Mouse (Mus musculus): ENCODE measurements around the gene Synrg. TPM values are rescaled to one million over a fixed set of nuclear protein-coding genes. Genes with fewer than 3 reads are reported as not detected.

Gene Synrg
- 10 to 100 TPM; 31.0 to 34.9 TPM for total RNA-seq (2021)
- long read RNA-seq, experiment 1, partial matches to known transcripts, result 3 of 20 reads
- long read RNA-seq, experiment 1, other reads (novel, unspliced or antisense), result 17 of 20 reads
- long read RNA-seq, experiment 2, partial matches to known transcripts, result 3 of 13 reads
- long read RNA-seq, experiment 2, other reads (novel, unspliced or antisense), result 8 of 13 reads

DNA sequence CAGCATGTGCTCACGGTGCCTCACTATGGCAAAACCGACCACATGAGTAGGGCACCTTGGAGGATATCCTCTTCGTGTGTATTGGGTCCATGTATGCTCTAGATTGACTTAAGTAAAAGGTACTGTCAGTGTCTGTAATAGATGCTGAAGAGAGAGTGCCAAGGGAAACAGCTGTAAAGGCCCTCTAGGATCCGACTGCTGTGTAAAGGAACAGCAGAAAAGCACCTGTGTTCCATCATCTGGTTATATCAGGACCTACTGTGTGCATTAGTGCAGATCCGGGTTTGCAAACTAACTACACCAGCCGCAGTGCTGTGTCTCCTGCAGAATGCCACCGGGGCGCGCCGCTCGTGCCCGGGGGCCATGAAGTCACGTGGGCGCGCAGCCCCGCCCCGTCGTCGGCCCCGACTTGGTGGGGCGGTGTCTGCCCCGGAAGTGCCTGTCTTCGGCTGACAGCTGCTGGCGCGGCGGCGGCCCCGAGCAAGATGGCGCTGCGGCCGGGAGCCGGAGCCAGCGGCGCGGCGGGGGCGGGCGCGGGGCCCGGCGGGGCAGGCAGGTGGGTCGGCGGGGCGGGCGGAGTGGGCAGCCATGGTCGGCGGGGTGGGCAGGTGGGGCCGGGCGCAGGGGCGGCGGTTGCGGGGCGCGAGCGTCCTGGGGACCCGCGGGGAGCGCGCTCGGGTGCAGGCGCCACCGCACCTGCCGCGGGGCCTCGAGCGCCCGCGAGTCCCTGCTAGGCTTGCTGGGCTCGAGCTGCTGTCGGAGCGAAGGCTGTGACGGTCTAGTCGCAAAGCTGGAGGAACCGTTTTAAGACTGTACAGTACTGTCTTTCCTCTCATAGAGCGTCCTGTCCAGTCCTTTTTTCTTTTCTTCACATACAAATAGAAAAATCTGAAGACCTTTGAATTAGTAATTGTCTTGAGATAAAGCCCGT, at the start of gene Synrg:
Gene Synrg, plus strand, starts transcription at position 438 of the 931 bp plus-strand sequence.
- DNase-seq, result peak; percentile 82 to 88
- intact Hi-C loops (cut with DNase I), result no loop called here

DNA sequence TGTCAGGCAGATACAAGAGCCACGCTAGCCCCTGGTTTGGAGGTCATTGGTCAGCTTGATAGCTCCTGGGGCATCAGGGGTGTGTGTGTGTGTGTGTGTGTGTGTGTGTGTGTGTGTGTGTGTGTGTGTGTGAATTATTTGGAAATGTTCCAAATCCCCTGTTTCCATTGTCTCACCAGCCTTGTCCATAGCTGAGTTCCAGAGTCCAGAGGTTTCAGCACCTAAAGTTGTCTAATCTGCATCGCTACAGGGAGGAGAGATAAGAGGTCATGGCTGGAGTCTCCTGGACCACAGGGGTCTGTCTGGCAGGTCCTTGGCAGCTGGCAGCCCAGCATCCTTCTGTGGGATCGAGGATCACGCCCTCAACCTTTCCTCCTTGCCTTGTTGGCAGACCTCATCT, 49.7 kb upstream of the Synrg start:
- intact Hi-C loops (cut with DNase I), result no loop called here
- DNase-seq, result no peak

DNA sequence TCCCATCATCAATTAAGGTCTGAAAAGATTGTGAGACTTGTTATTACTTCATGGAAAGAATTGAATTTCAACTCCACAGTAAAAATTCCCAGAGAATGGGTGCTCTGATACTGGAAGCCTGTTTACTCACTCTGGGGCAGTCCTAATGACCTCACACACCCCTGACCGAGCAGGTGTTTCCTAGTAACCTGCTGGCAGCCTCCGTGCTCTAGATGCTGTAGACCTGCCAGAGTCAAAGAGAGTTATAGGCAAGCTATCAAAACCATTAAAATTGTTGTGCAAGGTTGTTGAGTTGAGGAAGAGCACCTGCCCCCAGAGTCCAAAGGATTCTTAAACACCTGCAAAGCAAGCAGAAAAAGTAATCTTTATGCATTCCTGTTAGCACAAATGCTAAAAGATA, 41.6 kb upstream of the Synrg start:
- intact Hi-C loops (cut with DNase I), result no loop called here
- DNase-seq, result no peak

DNA sequence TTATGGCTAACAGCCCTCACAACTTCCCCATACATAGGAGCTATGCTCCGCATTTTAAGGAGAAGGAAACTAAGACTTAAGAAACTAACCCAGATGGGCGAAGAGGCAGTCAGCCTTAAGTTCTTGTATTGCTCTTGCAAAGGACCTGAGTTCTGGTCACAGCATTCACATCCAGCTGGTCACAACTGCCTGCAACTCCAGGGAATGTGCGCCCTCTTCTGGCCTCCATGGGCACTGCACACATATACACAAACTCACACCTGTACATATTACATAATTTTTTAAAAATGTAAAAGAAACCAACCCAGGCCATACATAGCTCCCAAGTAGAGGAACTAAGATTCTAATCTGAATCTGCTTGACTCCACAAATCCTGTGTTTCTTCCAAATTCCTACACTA, 37.1 kb upstream of the Synrg start:
- intact Hi-C loops (cut with DNase I), result no loop called here
- no peak for DNase-seq

DNA sequence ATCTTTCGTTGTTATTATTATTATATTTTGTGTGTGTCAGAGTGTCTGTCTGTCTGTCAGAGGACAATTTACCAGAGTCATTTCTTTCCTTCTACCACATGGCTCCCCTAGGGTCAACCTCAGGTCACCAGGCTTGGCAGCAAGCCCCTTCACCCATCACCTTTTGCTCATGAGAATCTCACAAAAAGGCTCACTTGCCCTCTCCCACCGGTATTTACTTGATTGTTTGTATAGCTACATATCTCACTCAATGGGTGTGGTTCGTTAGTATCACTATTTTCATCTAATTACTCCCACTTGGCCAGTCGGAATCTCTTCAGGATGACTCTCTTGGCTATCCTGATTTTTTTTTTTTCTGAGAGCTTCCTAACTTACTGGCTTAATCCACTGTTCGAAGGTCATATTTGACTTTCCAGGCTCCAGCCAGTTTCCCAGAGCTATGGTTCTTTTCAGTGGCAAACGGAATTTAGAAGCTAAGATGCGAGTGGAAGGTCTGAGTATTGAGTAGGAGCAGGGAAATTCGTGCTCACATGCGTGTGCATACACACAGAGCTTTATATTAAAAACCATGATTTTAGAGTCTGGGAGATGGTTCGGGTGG, 31.6 kb upstream of the Synrg start:
- no peak for DNase-seq
- intact Hi-C loops (cut with DNase I), result no loop called here

DNA sequence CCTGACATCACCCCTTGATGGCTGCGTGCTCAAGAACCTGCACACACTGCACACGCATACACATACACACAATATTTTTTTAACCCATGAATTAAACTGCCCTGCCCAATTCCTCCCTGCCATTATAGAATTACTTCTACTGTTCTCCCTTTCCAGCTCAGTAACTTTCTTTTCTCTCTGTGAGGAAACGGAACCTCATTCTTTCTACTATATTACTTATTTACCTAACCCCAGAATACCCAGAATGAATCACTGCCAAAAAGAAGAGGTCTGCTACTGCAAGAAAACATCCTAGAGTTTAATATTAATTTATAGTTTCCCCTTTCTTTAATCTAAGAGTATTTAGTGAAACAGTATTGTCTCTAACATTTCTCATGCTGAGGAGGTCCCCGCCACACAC, 30.9 kb upstream of the Synrg start:
- intact Hi-C loops (cut with DNase I), result no loop called here
- DNase-seq, result no peak

DNA sequence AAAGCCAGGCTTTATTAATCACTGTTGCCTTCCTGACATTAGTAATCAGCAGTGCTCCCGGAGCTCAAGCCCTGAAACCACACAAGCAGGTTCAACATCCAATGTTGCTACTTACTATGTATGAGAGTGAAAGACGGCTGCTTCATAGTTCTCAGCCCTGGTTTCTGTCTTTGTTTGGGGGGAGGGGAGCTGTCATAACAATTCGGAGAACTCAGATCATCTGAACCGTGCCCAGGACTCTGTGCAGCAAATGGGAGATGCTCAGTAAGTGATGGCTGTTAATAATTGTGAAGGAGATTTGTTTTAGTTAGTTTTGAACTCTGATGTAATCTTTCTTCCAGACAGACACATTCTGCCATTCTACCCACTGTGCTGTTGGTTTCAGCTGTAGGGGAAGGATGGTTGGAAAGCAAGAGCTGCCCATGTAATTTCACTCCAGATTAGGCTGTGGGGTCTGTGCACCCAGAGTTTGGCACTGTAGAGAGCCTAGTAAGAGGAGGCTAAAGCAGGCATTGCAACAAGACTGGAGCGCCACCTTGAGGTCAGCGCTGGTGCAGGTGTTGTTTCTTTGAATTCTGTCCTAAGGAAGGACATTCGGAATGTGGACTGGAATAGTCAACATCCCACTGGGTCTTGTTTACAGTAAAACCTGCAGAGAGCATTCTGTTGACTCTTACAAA, 28.1 kb upstream of the Synrg start:
- DNase-seq, result peak; percentile 30 to 60
- intact Hi-C loops (cut with DNase I), result loop anchor here (5.0 kb wide), 2 partner anchors 119 to 149 kb away; no protein-coding TSS in a partner anchor

DNA sequence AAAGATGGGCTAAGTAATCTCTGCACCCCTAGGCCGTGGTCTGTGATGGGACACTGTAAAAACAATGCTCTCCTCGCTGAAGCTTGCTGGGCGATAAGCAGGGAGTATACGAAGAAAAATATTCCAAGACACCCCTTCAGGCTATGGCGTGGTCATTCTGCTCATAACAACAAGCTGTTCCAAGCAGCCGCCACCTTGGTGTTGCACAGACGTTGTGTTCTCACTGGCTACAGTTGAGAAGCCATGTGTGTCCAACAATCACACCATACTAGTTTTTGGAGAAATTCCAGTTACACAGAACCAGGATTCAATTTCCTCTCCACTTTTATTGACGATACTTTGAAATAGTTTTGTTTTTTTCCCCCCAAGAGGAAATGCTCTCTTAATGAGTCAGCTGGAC, 25.7 kb upstream of the Synrg start:
- intact Hi-C loops (cut with DNase I), result loop anchor here (5.0 kb wide), 2 partner anchors 121 to 151 kb away; no protein-coding TSS in a partner anchor
- no peak for DNase-seq

DNA sequence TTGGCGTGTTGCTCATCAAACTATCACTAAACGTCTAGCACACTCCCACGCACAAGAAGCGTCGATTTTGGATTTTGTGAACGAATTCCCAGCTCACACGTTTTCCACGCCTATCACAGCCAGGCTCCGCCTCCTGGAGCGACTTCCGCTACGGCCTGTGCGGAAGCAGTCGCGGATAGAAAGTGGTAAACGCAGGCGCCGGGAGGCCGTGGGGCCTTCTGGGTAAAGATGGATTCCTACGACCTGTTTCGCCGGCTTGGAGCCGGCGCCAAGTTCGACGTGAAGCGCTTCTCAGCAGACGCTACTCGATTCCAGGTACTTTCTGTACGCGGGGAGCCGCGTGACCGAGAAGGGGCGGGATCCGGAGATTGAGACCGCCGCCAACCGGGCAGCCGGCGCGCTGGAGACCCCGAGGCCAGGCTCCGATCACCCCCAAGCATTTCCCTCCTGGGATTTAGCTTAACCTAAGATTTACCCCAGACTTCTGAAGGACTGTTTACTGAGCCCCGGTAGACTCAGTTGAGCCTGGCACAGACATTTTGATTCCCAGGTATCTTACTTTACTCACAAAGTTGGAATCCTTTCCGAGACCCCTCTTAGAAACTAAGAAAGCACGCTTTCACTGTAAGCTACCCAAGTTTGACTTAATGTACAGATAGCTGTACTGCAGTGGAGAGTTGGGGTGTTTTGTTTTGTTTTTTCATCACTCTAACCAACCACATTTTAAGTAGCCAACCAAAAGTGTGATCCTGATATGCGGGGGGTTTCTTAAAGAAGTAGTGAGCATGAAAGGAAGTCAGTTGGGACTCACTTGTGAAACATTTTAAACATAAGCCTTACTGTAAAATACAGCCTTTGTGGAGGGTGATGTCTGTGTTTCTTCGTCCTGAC, 22.0 kb upstream of the Synrg start, which contains the start of gene Ddx52:
Gene Ddx52, plus strand, starts transcription at position 113 of the 891 bp plus-strand sequence.
- DNase-seq, result peak; percentile 78 to 86
- intact Hi-C loops (cut with DNase I), result no loop called here

DNA sequence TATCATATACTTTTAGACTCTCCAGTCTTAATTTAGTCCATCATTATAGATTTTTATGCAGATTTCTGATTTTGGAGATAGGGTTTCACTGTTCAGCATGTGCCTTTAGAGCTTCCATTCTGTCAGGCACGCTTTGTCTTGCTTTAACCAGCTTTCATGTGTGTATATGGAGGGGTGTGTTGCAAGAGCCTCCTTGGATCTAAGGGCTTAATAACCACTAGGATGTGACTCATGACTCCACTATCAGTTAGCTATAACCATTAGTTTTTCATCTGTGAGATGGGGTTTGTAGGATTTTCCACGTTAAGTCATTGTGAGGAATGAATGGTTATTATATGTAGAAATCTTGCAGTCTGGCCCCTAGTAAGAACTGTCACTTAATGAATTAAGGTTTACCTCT, 7.4 kb upstream of the Synrg start:
- intact Hi-C loops (cut with DNase I), result no loop called here
- DNase-seq, result no peak

DNA sequence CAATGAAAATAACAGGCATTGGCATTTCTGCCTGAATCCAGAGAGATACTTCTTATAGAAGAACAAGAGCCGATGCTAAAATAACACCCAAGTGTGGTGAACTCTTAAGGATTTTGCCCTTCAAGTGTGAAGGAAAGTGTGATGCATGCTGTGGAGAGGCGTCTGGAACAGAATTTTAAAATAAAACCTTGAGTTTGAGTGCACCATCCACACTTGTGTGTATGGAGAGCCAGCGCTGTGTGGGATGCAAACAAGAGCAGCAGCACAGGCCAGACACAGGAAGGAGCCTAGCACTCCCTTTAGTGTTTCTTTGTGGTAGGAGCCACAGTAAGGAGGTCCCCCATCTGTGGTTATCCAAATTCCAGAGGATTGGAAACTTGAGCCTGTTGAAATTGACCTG, 2.2 kb upstream of the Synrg start:
- intact Hi-C loops (cut with DNase I), result no loop called here
- no peak for DNase-seq

DNA sequence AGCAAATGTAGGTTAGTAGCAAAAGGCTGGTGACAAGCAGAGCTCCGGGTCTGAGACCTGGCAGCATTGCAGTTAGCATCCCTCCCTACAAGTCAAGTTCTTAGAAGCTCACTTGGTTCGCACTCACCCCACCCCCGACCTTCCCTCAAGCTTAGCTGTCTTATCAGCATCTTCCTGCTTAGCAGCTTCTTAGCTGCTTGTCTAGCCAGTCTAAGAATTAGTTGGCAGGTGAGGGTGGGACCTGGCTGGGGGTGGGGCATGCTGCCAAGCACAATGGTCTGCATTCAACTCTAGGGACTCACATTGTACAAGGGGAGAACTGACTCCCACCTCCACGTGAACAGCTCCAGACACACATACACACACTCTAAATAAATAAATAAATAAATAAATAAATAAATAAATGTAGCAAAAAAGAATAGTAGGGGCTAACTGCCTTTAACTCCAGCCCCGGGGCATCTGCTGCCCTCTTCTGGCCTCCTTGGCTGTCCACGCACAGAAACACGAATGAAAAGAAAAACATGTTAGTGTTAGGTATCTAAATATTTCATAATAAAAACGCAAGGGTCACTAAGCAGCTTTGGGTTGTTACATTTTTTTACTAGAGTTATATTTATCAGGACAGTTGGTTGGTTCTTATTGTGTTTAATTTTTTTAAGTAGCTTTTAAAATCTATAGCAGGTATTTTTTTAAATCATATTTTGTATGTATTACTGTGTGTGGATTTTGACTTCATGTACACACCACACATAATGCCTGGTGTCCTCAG, 3.4 kb downstream of the Synrg start:
- no peak for DNase-seq
- intact Hi-C loops (cut with DNase I), result no loop called here

DNA sequence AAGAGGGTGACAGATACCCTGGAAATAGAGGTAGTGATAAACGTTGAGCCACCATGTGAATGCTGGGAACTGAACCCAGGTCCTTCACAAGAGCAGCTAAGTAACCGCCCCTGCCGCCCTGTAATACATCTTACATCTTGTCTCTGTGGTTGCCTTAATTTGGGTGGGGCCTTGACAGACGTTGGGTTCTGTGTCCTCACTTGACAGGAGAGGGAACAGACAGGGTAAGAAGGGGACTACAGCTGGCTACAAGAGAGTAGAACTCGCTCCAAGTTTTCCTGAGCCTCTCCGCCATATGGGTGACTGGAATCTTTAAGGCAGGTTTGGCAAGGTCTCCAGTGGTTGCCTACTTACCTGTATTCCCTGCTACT, 4.0 kb downstream of the Synrg start:
- no peak for DNase-seq
- intact Hi-C loops (cut with DNase I), result no loop called here

DNA sequence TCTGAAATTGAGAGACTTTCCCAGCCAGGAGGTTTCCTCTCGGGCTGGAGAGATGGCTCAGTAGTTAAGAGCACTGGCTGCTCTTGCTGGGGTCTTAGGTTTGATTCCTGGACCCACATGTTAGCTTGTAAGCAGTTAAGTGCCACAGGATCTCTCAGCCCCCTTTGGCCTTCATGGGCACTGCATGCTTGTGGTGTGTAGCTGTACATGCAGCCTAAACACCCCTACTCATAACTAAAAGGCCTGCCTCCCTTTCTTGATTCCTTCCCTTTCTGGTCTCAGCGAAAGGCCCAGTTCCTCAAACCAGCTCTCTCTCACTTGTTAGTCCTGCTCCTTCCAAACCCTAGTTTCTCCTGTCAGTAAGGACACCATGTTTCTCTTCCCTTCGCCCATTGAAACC, 4.8 kb downstream of the Synrg start:
- intact Hi-C loops (cut with DNase I), result no loop called here
- no peak for DNase-seq

DNA sequence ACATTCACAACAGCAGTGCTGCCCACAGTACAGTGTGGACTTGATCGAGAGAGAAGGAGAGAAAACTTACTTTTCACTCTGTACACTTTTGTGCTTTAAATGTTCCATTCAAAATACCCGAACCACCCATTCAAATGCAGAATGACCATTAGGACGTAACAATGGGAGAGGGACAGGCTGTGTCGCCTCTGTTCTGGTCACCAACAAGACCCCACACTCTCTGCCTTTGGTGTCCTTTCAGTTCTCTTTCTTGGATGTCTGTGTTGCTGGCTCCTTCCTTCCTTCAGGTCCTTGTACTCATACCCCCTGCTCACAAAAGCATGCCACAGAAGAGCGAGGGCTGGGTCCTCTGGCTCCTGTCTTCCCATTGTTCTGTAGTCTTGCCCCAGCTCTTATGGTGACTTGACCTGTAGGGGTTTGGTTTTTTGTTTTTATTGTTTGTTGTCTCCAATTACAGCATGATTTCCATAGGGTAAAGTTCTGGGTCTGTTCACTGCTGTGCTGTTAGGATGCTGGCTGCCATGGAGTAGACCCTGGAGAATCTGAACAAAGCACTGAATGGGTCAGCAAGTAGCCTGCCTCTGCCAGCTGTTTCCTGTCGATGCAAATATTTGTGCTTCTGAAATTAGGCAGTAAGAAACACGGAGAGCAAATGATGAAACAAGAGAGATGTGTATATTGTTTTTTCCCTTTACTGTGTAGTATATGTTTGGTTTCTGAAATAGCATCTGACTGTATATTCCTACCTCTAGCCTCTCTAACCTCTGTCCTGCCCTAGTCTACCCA, 10.5 kb downstream of the Synrg start:
- intact Hi-C loops (cut with DNase I), result no loop called here
- no peak for DNase-seq

DNA sequence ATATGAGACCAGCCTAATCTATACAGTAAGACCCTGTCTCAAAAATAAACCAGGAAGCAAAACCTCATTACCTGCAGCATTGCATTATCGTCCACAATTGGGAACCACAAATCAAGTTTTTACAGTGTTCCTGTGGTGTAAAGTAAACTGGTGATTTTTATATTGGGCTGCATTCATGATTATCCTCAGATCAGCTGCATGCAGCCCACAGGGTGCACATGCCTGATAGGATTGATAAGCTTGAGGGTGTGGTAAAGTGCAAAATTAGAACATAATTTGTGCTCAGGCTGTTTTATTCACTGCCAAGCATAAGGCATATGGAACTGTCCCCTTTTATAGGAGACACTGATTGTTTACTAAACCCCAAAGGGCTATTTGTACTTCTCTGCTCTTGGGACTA, 11.3 kb downstream of the Synrg start:
- DNase-seq, result no peak
- intact Hi-C loops (cut with DNase I), result no loop called here

DNA sequence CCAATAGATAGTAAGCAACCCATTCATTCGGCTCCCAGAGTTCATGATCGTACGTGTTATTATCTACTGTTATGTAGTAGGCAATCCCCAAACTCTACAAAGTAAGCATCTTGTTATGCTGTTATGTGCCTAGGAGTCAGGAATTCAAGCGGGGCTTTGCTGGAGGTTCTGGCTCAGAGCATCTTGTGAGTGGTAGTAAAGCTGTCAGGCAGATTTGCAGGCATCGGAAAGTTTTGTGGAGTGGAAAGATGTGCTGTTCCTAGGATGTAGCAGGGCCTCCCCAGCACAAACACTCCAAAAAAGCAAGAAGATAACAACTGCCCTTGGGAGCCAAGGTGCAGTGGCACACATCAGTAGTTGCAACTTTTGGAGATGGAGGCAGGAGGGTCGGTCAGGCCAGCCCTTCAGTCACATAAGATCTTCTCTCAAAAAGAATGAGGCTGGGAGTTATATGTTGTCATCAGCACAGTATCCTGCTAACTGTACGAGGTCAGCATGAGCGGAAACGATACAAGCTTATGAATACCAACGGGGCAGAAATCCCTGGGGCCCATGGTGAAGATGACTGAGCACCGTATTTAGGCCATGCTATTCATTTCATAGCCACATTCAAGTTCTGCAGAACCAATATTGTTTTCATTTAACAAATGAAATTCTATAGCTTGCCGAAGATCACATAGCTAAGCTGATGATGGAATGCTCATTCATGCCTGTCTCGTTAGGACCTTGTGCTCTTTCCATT, 12.2 kb downstream of the Synrg start:
- intact Hi-C loops (cut with DNase I), result no loop called here
- DNase-seq, result no peak

DNA sequence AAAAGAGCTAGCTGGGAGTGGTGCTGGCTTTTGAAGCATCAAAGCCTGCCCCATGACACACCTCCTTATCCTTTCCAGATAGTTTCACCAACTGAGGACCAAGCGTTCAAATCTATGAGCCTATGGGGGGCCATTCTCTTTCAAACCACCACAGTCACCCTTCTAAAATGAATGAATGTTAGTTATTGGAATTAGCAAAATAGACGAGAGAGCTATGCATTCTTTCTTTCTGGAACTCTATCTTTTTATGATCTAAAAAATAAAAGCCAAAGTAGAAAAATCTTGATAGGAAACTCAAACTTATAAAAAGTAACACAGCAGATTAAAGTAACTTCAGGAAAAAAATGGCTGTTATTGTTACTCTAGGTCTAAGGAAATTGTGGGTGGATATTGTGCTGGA, 13.6 kb downstream of the Synrg start:
- intact Hi-C loops (cut with DNase I), result no loop called here
- DNase-seq, result no peak

All from gastrocnemius, postnatal 36 days (tissue).